Mouse (Mus musculus) limb, embryonic 11.5 days (tissue): ENCODE measurements around the gene Ppara. TPM values are rescaled to one million over a fixed set of nuclear protein-coding genes. Genes with fewer than 3 reads are reported as not detected.

ENCODE experiments used
- ATAC-seq: fragments of 200-750 bp; cut with Nextera tagmentation; 2 replicates; pipeline ENCODE4 v1.8.0; 2017; ENCODE audit warnings: low read depth; ENCODE audit not compliant: insufficient number of reproducible peaks, low FRiP score, low TSS enrichment
- DNase-seq: peaks from one replicate; pipeline ENCODE4 v3.0.0-alpha.2; 2015; ENCODE audit warnings: low spot score
- H3K27ac ChIP-seq: fragments of 300-500 bp; sonication (generic); replicated peaks from 2 replicates; pipeline ENCODE4 v1.5.1; 2014; ENCODE audit warnings: low read depth, mild to moderate bottlenecking, low read length
- H3K27me3 ChIP-seq: fragments of 300-500 bp; sonication (generic); 2 replicates; pipeline ENCODE4 v1.6.1; 2014; ENCODE audit warnings: mild to moderate bottlenecking, low read length, mixed read lengths; ENCODE audit not compliant: control insufficient read depth, insufficient read depth
- H3K36me3 ChIP-seq: fragments of 300-500 bp; sonication (generic); 2 replicates; pipeline ENCODE4 v1.6.1; 2014; ENCODE audit warnings: mild to moderate bottlenecking, low read length, moderate library complexity, mixed read lengths; ENCODE audit not compliant: control insufficient read depth, insufficient read depth
- H3K4me1 ChIP-seq: fragments of 300-500 bp; sonication (generic); 2 replicates; pipeline ENCODE4 v1.6.1; 2014; ENCODE audit warnings: low read length, mixed read lengths; ENCODE audit not compliant: control insufficient read depth, insufficient read depth
- H3K4me2 ChIP-seq: fragments of 300-500 bp; sonication (generic); 2 replicates; pipeline ENCODE4 v1.6.1; 2014; ENCODE audit warnings: low read depth, mild to moderate bottlenecking, moderate library complexity; ENCODE audit not compliant: severe bottlenecking
- H3K4me3 ChIP-seq: fragments of 300-500 bp; sonication (generic); 2 replicates; pipeline ENCODE4 v1.5.1; 2014; ENCODE audit warnings: low read depth, low read length
- H3K9ac ChIP-seq: fragments of 300-500 bp; sonication (generic); 2 replicates; pipeline ENCODE4 v1.6.1; 2014; ENCODE audit warnings: mild to moderate bottlenecking, low read length
- H3K9me3 ChIP-seq: fragments of 300-500 bp; sonication (generic); 2 replicates; pipeline ENCODE4 v1.6.1; 2016; ENCODE audit warnings: low read length; ENCODE audit not compliant: control insufficient read depth
- WGBS: fragments of 180-500 bp; shearing (Covaris S2); extraction: QIAGEN DNeasy Blood & Tissue Kit; methylation state at CpG from one replicate; pipeline ENCODE4 v1.1.7; 2014; 5-methylcytosine and 5-hydroxymethylcytosine counted together
- microRNA counts: library from miRNA; unstranded; fragments of <30 nt; microRNA quantifications from one replicate; lab custom pipeline; 2016
- microRNA-seq: library from miRNA; unstranded; fragments of <30 nt; microRNA quantifications from one replicate; pipeline ENCODE4, GENCODE M21; 2016
- polyA plus RNA-seq: library from polyadenylated mRNA; unstranded; fragments of >200 nt; fragmentation: Nextera tagmentation; extraction: Ambion mirVana; gene quantifications from 2 replicates; pipeline ENCODE4 v1.2.1, GENCODE M21; 2014

The Ppara gene
- polyA plus RNA-seq, 1 experiment from 2014 or later, result 0.91 TPM

GRCm38 (mm10) chr15:85851656-85852392 is 117.0 kb downstream of the Ppara start:
- ATAC-seq, result no peak
- Histone ChIP-seq H3K36me3 (no peaks in the 10 kb centered on the region; the same call in 1 of the 2 replicates), H3K9ac (no peak overlapping the region), H3K9me3 (no peaks in the 10 kb centered on the region), H3K4me3 (no peak overlapping the region), H3K27ac (no peak overlapping the region), H3K4me1 (no peaks in the 10 kb centered on the region), H3K4me2 (no peak overlapping the region), H3K27me3 (no peaks in the 10 kb centered on the region)
- DNase-seq, result no peak
- 79% methylated on average over 12 of the region's 12 CpGs for WGBS

MicroRNA genes within 50 kb of the gene (microRNA counts, 519-probe panel; counts per million panel counts)
- microRNA mmu-let-7b (lab: Ali Mortazavi, UCI) (3,445 counts per million, percentile 44 among the panel's probes with 10 or more counts), microRNA mmu-let-7c (lab: Ali Mortazavi, UCI) (5,384 counts per million, percentile 88 among the panel's probes with 10 or more counts)

Small RNAs within 50 kb of the gene (microRNA-seq; reads per million reads assigned to microRNA genes)
- gene Mirlet7b (79.0 reads per million, percentile 45 among the genes with 10 or more reads in this experiment), gene Mirlet7c-2 (3.1 reads per million, percentile 2 among the genes with 10 or more reads in this experiment)

Other genes starting within 250 kb of the Ppara start
- gene 7530416G11Rik, start 231.8 kb upstream of the Ppara start, polyA plus RNA-seq, result not detected in 2 replicates
- gene Wnt7b, start 152.5 kb upstream of the Ppara start, polyA plus RNA-seq, result 13.4 and 19.1 TPM in 2 replicates
- gene Cdpf1, start 76.7 kb downstream of the Ppara start, polyA plus RNA-seq, result 26.3 and 28.7 TPM in 2 replicates
- gene Pkdrej, start 86.8 kb downstream of the Ppara start, polyA plus RNA-seq, result 0.14 and 0.21 TPM in 2 replicates
- gene Ttc38, start 97.3 kb downstream of the Ppara start, polyA plus RNA-seq, result 3.7 and 4.1 TPM in 2 replicates
- 42.7 and 45.7 TPM in 2 replicates for gene Gtse1, start 124.8 kb downstream of the Ppara start, polyA plus RNA-seq
- gene Trmu, start 144.3 kb downstream of the Ppara start, polyA plus RNA-seq, result 36.8 and 38.5 TPM in 2 replicates